Mouse (Mus musculus) testis, adult 2 months (tissue): ENCODE data around the gene Ablim1.

Experiments
- CTCF ChIP-seq: fragments of 200-500 bp; IDR thresholded peaks from 2 replicates; pipeline ENCODE4 v1.5.1; 2012; ENCODE audit warnings: low read depth, mild to moderate bottlenecking, inconsistent platforms, low read length, moderate library complexity; ENCODE audit not compliant: control insufficient read depth, insufficient read depth, insufficient replicate concordance
- POLR2A ChIP-seq: fragments of 200-500 bp; IDR thresholded peaks from 2 replicates; pipeline ENCODE4 v1.6.1; 2012; ENCODE audit warnings: low read depth, mild to moderate bottlenecking, inconsistent platforms, low read length, moderate library complexity; ENCODE audit not compliant: control insufficient read depth

DNA sequence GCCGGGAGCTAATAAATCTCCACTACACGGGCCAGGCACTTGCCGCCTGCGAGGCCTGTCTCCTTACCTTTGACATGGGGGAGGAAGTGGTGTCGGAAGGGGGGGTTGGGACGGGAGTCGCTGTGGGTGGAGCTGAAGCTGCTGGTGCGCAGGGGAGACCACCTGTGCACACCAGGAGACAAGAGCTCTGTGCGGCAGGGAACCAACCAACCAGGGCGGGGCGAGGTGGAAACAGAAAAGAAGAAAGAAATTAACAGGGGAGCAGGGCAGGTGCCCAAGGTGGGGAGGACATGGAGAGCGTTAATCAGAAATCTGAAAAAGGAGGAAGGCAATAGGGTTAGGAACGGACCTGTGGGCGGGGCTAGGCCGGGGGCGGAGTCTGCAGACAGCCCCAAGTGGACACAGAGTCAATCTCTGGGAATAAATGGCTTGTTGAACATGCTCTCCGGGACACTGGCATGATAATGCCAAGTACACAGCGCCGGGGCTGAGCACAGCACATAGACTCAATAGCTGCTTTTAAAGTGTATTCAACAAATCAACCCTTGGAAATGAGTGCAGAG is 255.6 kb downstream of the Ablim1 start:
- no peak for TF ChIP-seq POLR2A
- TF ChIP-seq CTCF = no peak
